Mouse (Mus musculus) intestine, postnatal 0 days (tissue): ENCODE results near the gene Eif4a3. TPM values are rescaled to one million over a fixed set of nuclear protein-coding genes. Genes with fewer than 3 reads are reported as not detected.

ENCODE experiments used
- ATAC-seq: fragments of 200-750 bp; cut with Nextera tagmentation; 2 replicates; pipeline ENCODE4 v1.8.0; 2017; ENCODE audit warnings: mild to moderate bottlenecking, moderate TSS enrichment, moderate library complexity
- H3K27ac ChIP-seq: fragments of 300-500 bp; sonication (generic); 2 replicates; pipeline ENCODE4 v1.5.1; 2014; ENCODE audit warnings: mild to moderate bottlenecking, low read depth, low read length, moderate library complexity
- H3K27me3 ChIP-seq: fragments of 300-500 bp; sonication (generic); replicated peaks from 2 replicates; pipeline ENCODE4 v1.6.1; 2014; ENCODE audit warnings: low read length, mixed read lengths; ENCODE audit not compliant: control insufficient read depth, insufficient read depth
- H3K36me3 ChIP-seq: fragments of 300-500 bp; sonication (generic); 2 replicates; pipeline ENCODE4 v1.6.1; 2014; ENCODE audit warnings: mild to moderate bottlenecking, moderate library complexity; ENCODE audit not compliant: control insufficient read depth, insufficient read depth
- H3K4me1 ChIP-seq: fragments of 300-500 bp; sonication (generic); replicated peaks from 2 replicates; pipeline ENCODE4 v1.6.1; 2014; ENCODE audit warnings: antibody characterized with exemption, low read length, mixed read lengths; ENCODE audit not compliant: control insufficient read depth, insufficient read depth
- H3K4me2 ChIP-seq: fragments of 300-500 bp; sonication (generic); replicated peaks from 2 replicates; pipeline ENCODE4 v1.6.1; 2014; ENCODE audit warnings: low read depth, mild to moderate bottlenecking, moderate library complexity
- H3K4me3 ChIP-seq: fragments of 300-500 bp; sonication (generic); 2 replicates; pipeline ENCODE4 v1.5.1; 2014; ENCODE audit warnings: low read depth, low read length
- H3K9ac ChIP-seq: fragments of 300-500 bp; sonication (generic); 2 replicates; pipeline ENCODE4 v1.6.1; 2014; ENCODE audit warnings: mild to moderate bottlenecking, low read depth, low read length
- H3K9me3 ChIP-seq: fragments of 300-500 bp; sonication (generic); 2 replicates; pipeline ENCODE4 v1.6.1; 2016; ENCODE audit warnings: mixed run types; ENCODE audit not compliant: control insufficient read depth
- CTCF ChIP-seq: sonication (generic); IDR thresholded peaks from 2 replicates; pipeline ENCODE4 v1.5.1; 2016; ENCODE audit warnings: low read depth, mild to moderate bottlenecking, control low read depth, antibody characterized with exemption, moderate library complexity
- WGBS: fragments of 180-500 bp; shearing (Covaris S2); extraction: QIAGEN DNeasy Blood & Tissue Kit; methylation state at CpG from one replicate; pipeline ENCODE4 v1.1.7; 2014; 5-methylcytosine and 5-hydroxymethylcytosine counted together
- polyA plus RNA-seq: library from polyadenylated mRNA; unstranded; fragments of >200 nt; fragmentation: Nextera tagmentation; extraction: Ambion mirVana; gene quantifications from 2 replicates; pipeline ENCODE4 v1.2.1, GENCODE M21; 2015

Gene Eif4a3
- polyA plus RNA-seq, 1 experiment from 2014 or later, result 162 TPM

DNA sequence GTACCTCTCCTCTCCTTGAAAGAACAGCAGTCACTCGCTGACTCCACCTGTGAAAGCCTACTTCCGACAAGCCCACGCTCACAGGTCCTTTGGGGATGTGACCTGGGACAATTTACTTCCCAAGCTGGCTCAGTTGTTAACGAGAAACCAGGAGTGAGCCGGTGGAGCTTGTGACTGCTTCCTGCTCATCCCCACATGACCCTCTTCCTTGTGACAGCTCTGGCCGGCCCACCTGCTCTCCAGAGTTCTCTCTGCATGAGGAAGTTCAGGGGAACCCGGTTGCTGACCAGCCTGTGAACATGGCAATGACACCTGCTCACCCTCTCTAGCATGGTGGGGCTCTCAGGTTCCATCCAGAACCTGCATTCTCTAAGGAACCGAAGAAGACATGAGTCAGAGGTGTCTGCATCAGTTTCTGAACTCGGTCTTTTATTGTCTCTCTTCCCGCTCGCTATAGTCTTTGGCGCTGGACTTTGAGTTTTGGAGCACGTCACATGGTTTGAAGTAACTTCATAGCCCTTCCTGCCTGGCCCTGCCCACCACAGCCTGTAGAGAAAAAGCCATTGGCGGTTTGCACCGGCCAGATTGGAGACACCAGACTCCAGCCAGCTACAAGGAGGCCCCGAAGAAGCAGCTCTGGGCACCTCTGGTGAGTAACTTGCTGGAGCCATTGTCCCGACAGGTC, 14.5 kb upstream of the Eif4a3 start:
- Histone ChIP-seq H3K4me3 (peak overlapping the region; percentile 41), H3K27ac (peak overlapping the region; percentile 93), H3K27me3 (no peaks in the 10 kb centered on the region), H3K36me3 (0 out of 2 replicates have a peak, but pooled peaks cover 13% of the 10 kb centered on the region), H3K4me1 (no peaks in the 10 kb centered on the region), H3K9ac (peak overlapping the region; percentile 47), H3K4me2 (peak overlapping the region; percentile 64), H3K9me3 (no peaks in the 10 kb centered on the region)
- TF ChIP-seq CTCF, result no peak
- ATAC-seq, result peak; percentile 95
- 34% methylated on average over 17 of the region's 17 CpGs for WGBS

DNA sequence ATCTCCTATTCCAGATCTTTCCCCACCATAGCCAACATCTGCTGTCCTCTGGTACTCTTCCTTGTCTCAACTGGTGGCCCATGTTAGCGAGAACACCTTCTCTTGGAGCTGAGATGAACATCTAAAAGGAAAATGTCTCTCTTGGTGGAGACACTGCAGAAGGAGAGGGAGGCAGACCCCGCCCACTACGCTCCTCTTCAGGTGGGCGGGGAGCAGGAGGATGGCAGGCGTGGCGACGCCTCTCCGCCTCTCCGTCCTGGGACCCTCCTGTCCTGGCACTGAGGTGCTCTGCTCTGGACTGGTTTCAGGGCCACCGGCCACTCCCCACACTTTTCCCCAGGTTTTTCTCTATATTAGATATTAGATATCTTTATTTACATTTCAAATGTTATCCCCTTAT, 10.7 kb upstream of the Eif4a3 start:
- Histone ChIP-seq H3K4me2 (no peak overlapping the region), H3K27ac (no peak overlapping the region), H3K27me3 (no peaks in the 10 kb centered on the region), H3K4me3 (no peak overlapping the region), H3K4me1 (no peaks in the 10 kb centered on the region), H3K36me3 (no peaks in the 10 kb centered on the region), H3K9ac (no peak overlapping the region), H3K9me3 (no peaks in the 10 kb centered on the region)
- no peak for ATAC-seq
- 15% methylated on average over 10 of the region's 10 CpGs for WGBS
- no peak for TF ChIP-seq CTCF

DNA sequence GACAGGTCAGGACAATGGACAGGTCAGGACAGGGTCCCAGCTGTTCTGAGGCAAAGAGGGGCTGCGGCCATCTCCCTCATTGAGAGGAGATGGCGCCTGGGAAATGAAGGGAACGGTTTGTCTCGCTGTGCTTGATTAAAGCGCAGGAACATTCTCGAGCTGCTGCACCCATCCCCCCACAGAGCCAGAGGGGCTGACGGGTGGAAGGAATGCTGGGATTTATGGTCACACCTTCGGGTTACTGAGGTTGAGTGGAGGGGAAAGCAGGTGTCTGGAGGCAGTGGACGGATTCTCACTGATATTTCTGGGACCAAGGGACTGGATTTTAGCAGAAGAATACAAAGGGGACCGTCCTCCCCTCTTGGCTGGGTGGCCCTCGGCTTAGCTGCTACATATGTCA, 8.0 kb upstream of the Eif4a3 start:
- no peak overlapping the region for H3K9ac ChIP-seq
- no peaks in the 10 kb centered on the region for H3K9me3 ChIP-seq
- H3K27ac ChIP-seq, result no peak overlapping the region
- no peak overlapping the region for H3K4me3 ChIP-seq
- TF ChIP-seq CTCF, result no peak
- no peaks in the 10 kb centered on the region for H3K27me3 ChIP-seq
- WGBS, result 34% methylated on average over 11 of the region's 11 CpGs
- no peaks in the 10 kb centered on the region for H3K36me3 ChIP-seq
- no peak for ATAC-seq
- H3K4me1 ChIP-seq, result no peaks in the 10 kb centered on the region
- H3K4me2 ChIP-seq, result no peak overlapping the region

DNA sequence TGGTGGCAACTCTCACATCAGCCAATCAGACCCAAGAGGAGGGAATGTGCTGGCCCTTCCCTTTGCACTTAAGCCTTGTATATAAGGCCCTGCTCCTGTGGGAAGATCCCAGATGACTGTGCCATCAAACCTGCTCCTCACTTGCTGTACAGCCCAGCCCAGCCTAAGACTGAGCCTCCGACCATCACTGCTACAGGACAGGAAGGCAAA, 7.7 kb upstream of the Eif4a3 start, which contains the start of gene Card14:
Gene Card14, plus strand, starts transcription at position 111 of the 210 bp plus-strand sequence.
- no peak for ATAC-seq
- H3K9ac ChIP-seq, result no peak within 1 kb of the TSS
- no peaks in the 10 kb centered on the region for H3K4me1 ChIP-seq
- H3K27me3 ChIP-seq, result no peaks in the 10 kb centered on the region
- H3K9me3 ChIP-seq, result no peaks in the 10 kb centered on the region
- no peak for TF ChIP-seq CTCF
- no peak within 1 kb of the TSS for H3K4me2 ChIP-seq
- H3K36me3 ChIP-seq, result no peaks in the 10 kb centered on the region
- 52% methylated on average over 1 of the region's 1 CpGs for WGBS
- no peak within 1 kb of the TSS for H3K4me3 ChIP-seq
- no peak within 1 kb of the TSS for H3K27ac ChIP-seq

DNA sequence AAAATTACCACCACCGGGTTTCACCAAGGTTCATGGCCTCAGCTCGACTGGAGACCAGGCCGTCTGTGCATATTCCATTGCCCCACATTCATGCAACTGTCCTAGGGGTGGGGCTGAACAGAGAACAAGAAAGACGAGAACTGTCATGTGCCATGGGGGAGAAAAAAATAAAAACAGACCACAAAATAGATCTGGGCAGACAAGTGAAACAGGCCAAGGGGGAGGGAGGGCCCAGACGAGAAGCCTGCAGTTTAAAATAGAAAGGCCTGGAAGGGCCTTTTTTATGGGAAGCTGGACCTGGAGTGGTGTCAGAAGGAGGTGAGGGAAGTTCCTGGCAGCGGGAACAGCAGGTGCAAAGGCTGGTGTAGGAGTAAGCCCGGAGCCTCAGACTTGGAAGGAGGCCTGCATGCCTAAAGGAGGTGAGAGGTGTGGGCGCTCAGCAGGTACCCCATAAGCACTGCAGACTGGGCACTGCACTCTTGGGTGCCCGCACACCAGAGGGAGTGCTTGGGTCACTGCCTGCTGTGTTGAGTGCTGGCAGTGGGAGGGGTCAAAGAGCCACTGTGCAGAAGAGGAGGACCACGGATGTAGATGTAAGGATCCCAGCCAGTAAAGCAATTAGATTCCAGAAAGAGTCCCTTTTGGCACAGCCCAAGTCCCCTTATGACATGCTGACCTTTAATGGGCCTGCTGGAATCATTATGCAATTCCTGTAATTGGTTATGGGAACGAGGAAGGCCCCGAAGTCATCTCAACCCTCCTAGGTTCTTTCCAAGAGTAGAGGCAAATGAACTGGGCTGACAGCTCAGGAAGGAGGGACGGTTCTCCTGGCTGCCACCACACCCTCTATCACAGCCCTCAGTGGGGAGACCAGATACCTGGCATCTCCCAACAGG, 7.1 kb upstream of the Eif4a3 start:
- no peak overlapping the region for H3K4me2 ChIP-seq
- no peaks in the 10 kb centered on the region for H3K4me1 ChIP-seq
- H3K4me3 ChIP-seq, result no peak overlapping the region
- no peak overlapping the region for H3K9ac ChIP-seq
- no peak overlapping the region for H3K27ac ChIP-seq
- TF ChIP-seq CTCF, result peak; percentile 18; the same call in 1 of the 2 replicates
- ATAC-seq, result 0 out of 2 replicates have a peak, but pooled peaks have one; percentile 14
- no peaks in the 10 kb centered on the region for H3K9me3 ChIP-seq
- no peaks in the 10 kb centered on the region for H3K27me3 ChIP-seq
- H3K36me3 ChIP-seq, result no peaks in the 10 kb centered on the region
- WGBS, result 53% methylated on average over 13 of the region's 13 CpGs

DNA sequence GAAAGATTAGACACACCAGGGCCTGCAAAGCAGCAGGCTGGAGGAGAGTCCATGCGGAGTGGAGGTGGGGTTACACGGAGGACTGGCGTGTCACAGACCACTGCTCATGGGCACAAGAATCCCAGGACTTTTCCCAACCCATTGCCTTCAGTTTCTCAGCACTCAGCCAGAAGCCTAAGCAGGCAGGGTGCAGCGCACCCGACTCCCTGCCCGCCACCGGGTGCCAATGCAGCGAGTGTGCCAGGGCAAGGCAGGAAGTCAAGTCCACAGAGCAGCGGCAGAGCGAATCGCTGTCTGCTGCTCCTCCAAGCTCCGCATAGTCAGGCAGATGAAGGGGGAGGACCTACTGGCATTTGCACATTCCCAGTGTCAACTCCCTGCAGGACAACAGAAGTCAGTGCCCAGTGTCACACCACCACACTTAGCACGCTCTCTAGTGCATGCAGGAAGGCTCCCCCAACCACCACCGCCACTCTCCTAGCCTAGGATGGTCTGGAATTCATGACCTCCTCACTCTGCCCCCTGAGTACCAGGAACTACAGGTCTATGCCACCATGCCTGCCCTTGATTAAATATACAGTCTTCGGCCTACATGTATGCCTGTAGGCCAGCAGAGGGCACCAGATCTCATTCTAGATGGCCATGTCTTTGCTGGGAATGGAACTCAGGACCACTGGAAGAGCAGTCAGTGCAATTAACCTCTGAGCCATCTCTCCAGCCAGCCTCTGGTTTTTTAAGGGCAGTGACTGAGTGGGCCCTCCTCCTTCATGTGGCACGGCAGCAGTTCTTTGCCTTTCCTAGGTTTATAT, 5.2 kb upstream of the Eif4a3 start:
- Histone ChIP-seq H3K27me3 (no peaks in the 10 kb centered on the region), H3K9ac (no peak overlapping the region), H3K36me3 (no peaks in the 10 kb centered on the region), H3K4me3 (no peak overlapping the region), H3K4me1 (no peaks in the 10 kb centered on the region), H3K9me3 (no peaks in the 10 kb centered on the region), H3K4me2 (no peak overlapping the region), H3K27ac (no peak overlapping the region)
- ATAC-seq, result 0 out of 2 replicates have a peak, but pooled peaks have one; percentile 17
- WGBS, result 47% methylated on average over 16 of the region's 16 CpGs
- peak; percentile 88 for TF ChIP-seq CTCF
